Mouse (Mus musculus) CH12.LX (cell line): ENCODE data around the gene Grik1. TPM values are rescaled to one million over a fixed set of nuclear protein-coding genes. Genes with fewer than 3 reads are reported as not detected.
A peak's percentile ranks its signal among the peaks of the same experiment; 100 is the strongest.

ENCODE experiments used
- DNase-seq: peaks from one replicate; pipeline ENCODE4 v3.0.0-alpha.2; 2013; ENCODE audit errors: extremely low read depth
- H3K27ac ChIP-seq: 2 replicates; pipeline ENCODE4 v1.5.1; 2012; ENCODE audit warnings: low read depth, mild to moderate bottlenecking, control low read depth, moderate library complexity; ENCODE audit not compliant: insufficient read depth
- H3K27me3 ChIP-seq: replicated peaks from 2 replicates; pipeline ENCODE3; 2012; ENCODE audit warnings: inconsistent platforms
- H3K36me3 ChIP-seq, 2 experiments: replicated peaks in 1 of 2; 2 replicates each; pipeline versions ENCODE3 to v1.6.1; 2012; ENCODE audit warnings: inconsistent platforms in 1 of 2, low read length in 1 of 2, mild to moderate bottlenecking in 1 of 2, mixed read lengths in 1 of 2, moderate library complexity in 1 of 2; ENCODE audit not compliant: control insufficient read depth in 1 of 2, insufficient read depth in 1 of 2
- H3K4me1 ChIP-seq, 2 experiments: 2 replicates each; pipeline ENCODE4 v1.6.1; 2012; ENCODE audit warnings: inconsistent platforms in 1 of 2, moderate library complexity in 1 of 2; ENCODE audit not compliant: insufficient read depth in 2 of 2, control insufficient read depth in 1 of 2
- H3K4me2 ChIP-seq: 2 replicates; pipeline ENCODE4 v1.6.1; 2012; ENCODE audit warnings: low read depth, mild to moderate bottlenecking, control low read depth; ENCODE audit not compliant: poor library complexity, insufficient read depth, severe bottlenecking
- H3K4me3 ChIP-seq, 3 experiments: fragments of 150-350 bp in 1 of 3; sonication (generic) in 1 of 3; replicated peaks in 1 of 3; 2 replicates each; pipeline versions ENCODE3 to v1.5.1; 2011 to 2012; ENCODE audit warnings: low read depth in 2 of 3, low read length in 2 of 3, mild to moderate bottlenecking in 2 of 3, moderate library complexity in 2 of 3, control low read depth in 1 of 3, improper control_type of control experiment in 1 of 3, inconsistent platforms in 1 of 3, mixed read lengths in 1 of 3; ENCODE audit not compliant: poor library complexity in 1 of 3
- H3K79me2 ChIP-seq: replicated peaks from 2 replicates; pipeline ENCODE4 v1.6.1; 2012; ENCODE audit warnings: mild to moderate bottlenecking, moderate library complexity; ENCODE audit not compliant: control insufficient read depth, poor library complexity, insufficient read depth, severe bottlenecking; ENCODE audit errors: extremely low read depth
- H3K9ac ChIP-seq: 2 replicates; pipeline ENCODE4 v1.6.1; 2012; ENCODE audit warnings: low read depth, mild to moderate bottlenecking, control low read depth, moderate library complexity; ENCODE audit not compliant: insufficient read depth
- H3K9me3 ChIP-seq: replicated peaks from 2 replicates; pipeline ENCODE3; 2012; ENCODE audit warnings: low read length, inconsistent platforms, mixed read lengths
- BHLHE40 ChIP-seq: IDR thresholded peaks from 2 replicates; pipeline ENCODE4 v1.6.1; 2011; ENCODE audit warnings: mild to moderate bottlenecking, low read depth, low read length, improper control_type of control experiment
- CHD1 ChIP-seq: IDR thresholded peaks from 2 replicates; pipeline ENCODE4 v1.6.1; 2012; ENCODE audit warnings: low read depth, low read length, improper control_type of control experiment, inconsistent platforms
- CHD2 ChIP-seq: IDR thresholded peaks from 2 replicates; pipeline ENCODE4 v1.6.1; 2011; ENCODE audit warnings: low read length, improper control_type of control experiment
- E2F4 ChIP-seq: IDR thresholded peaks from 2 replicates; pipeline ENCODE4 v1.6.1; 2011; ENCODE audit warnings: low read depth, low read length, improper control_type of control experiment; ENCODE audit not compliant: insufficient replicate concordance
- ELF1 ChIP-seq: IDR thresholded peaks from 2 replicates; pipeline ENCODE4 v1.6.1; 2014; ENCODE audit warnings: low read depth, mild to moderate bottlenecking, inconsistent platforms, low read length, improper control_type of control experiment
- EP300 ChIP-seq: IDR thresholded peaks from 2 replicates; pipeline ENCODE4 v1.6.1; 2011; ENCODE audit warnings: low read length, improper control_type of control experiment
- ETS1 ChIP-seq: conservative IDR thresholded peaks from 2 replicates; pipeline ENCODE4 v1.6.1; 2012; ENCODE audit warnings: low read depth, mild to moderate bottlenecking, inconsistent platforms, low read length, improper control_type of control experiment, moderate library complexity
- GABPA ChIP-seq: IDR thresholded peaks from 2 replicates; pipeline ENCODE4 v1.6.1; 2012; ENCODE audit warnings: low read depth, low read length, improper control_type of control experiment, inconsistent platforms; ENCODE audit not compliant: insufficient replicate concordance
- IRF4 ChIP-seq: IDR thresholded peaks from 2 replicates; pipeline ENCODE4 v1.6.1; 2014; ENCODE audit warnings: low read depth, mild to moderate bottlenecking, inconsistent platforms, low read length, improper control_type of control experiment
- JUN ChIP-seq: IDR thresholded peaks from 2 replicates; pipeline ENCODE4 v1.6.1; 2011; ENCODE audit warnings: low read depth, mild to moderate bottlenecking, low read length, improper control_type of control experiment, moderate library complexity; ENCODE audit not compliant: insufficient read depth
- JUND ChIP-seq: conservative IDR thresholded peaks from 2 replicates; pipeline ENCODE4 v1.6.1; 2011; ENCODE audit warnings: low read depth, low read length, improper control_type of control experiment
- MAX ChIP-seq: IDR thresholded peaks from 2 replicates; pipeline ENCODE4 v1.6.1; 2011; ENCODE audit warnings: low read length, improper control_type of control experiment
- MEF2A ChIP-seq: IDR thresholded peaks from 2 replicates; pipeline ENCODE4 v1.6.1; 2014; ENCODE audit warnings: low read depth, mild to moderate bottlenecking, inconsistent platforms, low read length, improper control_type of control experiment, borderline replicate concordance
- MXI1 ChIP-seq: IDR thresholded peaks from 2 replicates; pipeline ENCODE4 v1.6.1; 2011; ENCODE audit warnings: mild to moderate bottlenecking, low read depth, low read length, improper control_type of control experiment
- NELFE ChIP-seq: IDR thresholded peaks from 2 replicates; pipeline ENCODE4 v1.6.1; 2011; ENCODE audit warnings: low read depth, low read length, improper control_type of control experiment
- PAX5 ChIP-seq: IDR thresholded peaks from 2 replicates; pipeline ENCODE4 v1.6.1; 2012; ENCODE audit warnings: low read length, inconsistent platforms, mixed read lengths
- RAD21 ChIP-seq: IDR thresholded peaks from 2 replicates; pipeline ENCODE4 v1.6.1; 2011; ENCODE audit warnings: low read depth, mild to moderate bottlenecking, low read length, improper control_type of control experiment, moderate library complexity
- SIN3A ChIP-seq: IDR thresholded peaks from 2 replicates; pipeline ENCODE4 v1.6.1; 2012; ENCODE audit warnings: low read length, improper control_type of control experiment, inconsistent platforms
- SMC3 ChIP-seq: IDR thresholded peaks from 2 replicates; pipeline ENCODE4 v1.6.1; 2011; ENCODE audit warnings: low read depth, low read length, improper control_type of control experiment
- TCF12 ChIP-seq: IDR thresholded peaks from 2 replicates; pipeline ENCODE4 v1.6.1; 2014; ENCODE audit warnings: low read depth, mild to moderate bottlenecking, inconsistent platforms, low read length, improper control_type of control experiment
- USF1 ChIP-seq: IDR thresholded peaks from 2 replicates; pipeline ENCODE4 v1.6.1; 2014; ENCODE audit warnings: low read depth, mild to moderate bottlenecking, inconsistent platforms, low read length, improper control_type of control experiment
- USF2 ChIP-seq: conservative IDR thresholded peaks from 2 replicates; pipeline ENCODE4 v1.6.1; 2011; ENCODE audit warnings: low read depth, low read length, improper control_type of control experiment
- ZC3H11A ChIP-seq: IDR thresholded peaks from 2 replicates; pipeline ENCODE4 v1.6.1; 2012; ENCODE audit warnings: low read depth, mild to moderate bottlenecking, inconsistent platforms, low read length, improper control_type of control experiment
- ZMIZ1 ChIP-seq: IDR thresholded peaks from 2 replicates; pipeline ENCODE4 v1.6.1; 2012; ENCODE audit warnings: low read depth, mild to moderate bottlenecking, inconsistent platforms, low read length, improper control_type of control experiment
- ZNF384 ChIP-seq: IDR thresholded peaks from 2 replicates; pipeline ENCODE4 v1.6.1; 2012; ENCODE audit warnings: low read depth, low read length, improper control_type of control experiment, inconsistent platforms
- dilution Hi-C: fragments of 300-500 bp; cut with MboI; formaldehyde crosslinking; loops from 2 replicates; pipeline ENCODE4 v1.14.3; 2020; ENCODE audit warnings: low sequenced_read_pairs; ENCODE audit not compliant: extremely low pct_unique_long_range_greater_than_20kb, extremely low pct_ligation_motif_present
- in situ Hi-C: fragments of 300-500 bp; cut with MboI; formaldehyde crosslinking; loops from 3 replicates; pipeline ENCODE4 v1.14.3; 2019; ENCODE audit warnings: low sequenced_read_pairs, low pct_ligation_motif_present, low pct_unique_long_range_greater_than_20kb, mixed read lengths
- polyA plus RNA-seq: library from polyadenylated mRNA; unstranded; fragments of >175 nt; gene quantifications from 2 replicates; pipeline ENCODE4 v1.2.1, GENCODE M21; 2012; ENCODE audit warnings: low read depth; ENCODE audit not compliant: insufficient read length
- total RNA-seq, 2 experiments: library from RNA; depleted of rRNA; stranded (reverse); fragments of 300-350 nt in 1 of 2; fragments of >200 nt in 1 of 2; gene quantifications; 2 replicates each; pipeline ENCODE4 v1.2.3; 2012 to 2014

Gene Grik1
- total and polyA plus RNA-seq, 3 experiments, result 0.08 to 0.13 TPM; not detected in 1

DNA sequence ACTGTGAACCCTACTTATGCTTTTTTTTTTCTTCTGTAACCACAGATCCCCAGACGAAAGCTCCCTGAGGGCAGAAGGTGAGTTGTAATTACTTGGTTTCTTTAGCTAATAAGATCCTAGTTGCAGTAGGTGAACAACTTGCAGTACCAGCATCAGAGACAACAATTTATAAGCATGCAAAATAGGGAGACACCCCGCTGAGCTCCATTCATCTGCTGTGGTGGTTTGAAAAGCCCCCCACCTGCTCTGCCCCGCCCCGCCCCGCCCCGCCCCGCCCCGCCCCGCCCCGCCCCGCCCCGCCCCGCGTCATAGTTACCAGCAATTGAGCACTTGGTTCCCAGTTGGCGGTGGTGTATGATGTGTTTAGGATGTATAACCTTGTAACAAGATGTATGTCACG lies 64.4 kb downstream of the Grik1 start:
- H3K36me3 ChIP-seq, result no peaks in the 10 kb centered on the region
- H3K4me1 ChIP-seq, result peaks cover 3 to 12% of the 10 kb centered on the region in 2 experiments; a peak in 3 of 4 replicates
- H3K27ac ChIP-seq, result no peak overlapping the region
- TF ChIP-seq ETS1 (no peak), MAX (no peak), IRF4 (no peak), MEF2A (no peak), RAD21 (no peak), USF2 (no peak), E2F4 (no peak), TCF12 (no peak), GABPA (no peak), ZC3H11A (no peak)
- TF ChIP-seq, all 38 proteins: peak for 0
- no peak overlapping the region for H3K9ac ChIP-seq
- dilution Hi-C loops, result no loop called here
- DNase-seq, result no peak
- H3K9me3 ChIP-seq, result no peaks in the 10 kb centered on the region
- in situ Hi-C loops, result no loop called here
- no peak overlapping the region for H3K4me3 ChIP-seq
- H3K27me3 ChIP-seq, result no peaks in the 10 kb centered on the region
- H3K4me2 ChIP-seq, result no peak overlapping the region
- H3K79me2 ChIP-seq, result no peaks in the 10 kb centered on the region

GRCm38 (mm10) chr16:88221932-88222331 lies 68.1 kb downstream of the Grik1 start:
- no peaks in the 10 kb centered on the region for H3K79me2 ChIP-seq
- peak overlapping the region; percentile 61; the same call in 1 of the 2 replicates for H3K4me2 ChIP-seq
- H3K27me3 ChIP-seq, result no peaks in the 10 kb centered on the region
- peak overlapping the region; percentile 48; the same call in 1 of the 2 replicates for H3K9ac ChIP-seq
- no peaks in the 10 kb centered on the region for H3K36me3 ChIP-seq
- TF ChIP-seq SMC3 (no peak), JUND (peak; percentile 99), PAX5 (no peak), JUN (peak; percentile 98), TCF12 (peak; percentile 60; the same call in 1 of the 2 replicates), ZMIZ1 (no peak), ETS1 (peak; percentile 88), SIN3A (no peak), IRF4 (peak; percentile 81), EP300 (peak; percentile 88), ZNF384 (no peak), CHD2 (peak; percentile 11; the same call in 1 of the 2 replicates), MEF2A (peak; percentile 66; the same call in 1 of the 2 replicates), MXI1 (no peak), ELF1 (no peak), BHLHE40 (peak; percentile 37; the same call in 1 of the 2 replicates), USF1 (no peak), GABPA (no peak), CHD1 (peak; percentile 93; the same call in 1 of the 2 replicates), E2F4 (no peak), NELFE (no peak)
- TF ChIP-seq, all 38 proteins: peak for 10
- Histone ChIP-seq H3K27ac (no peak overlapping the region), H3K4me1 (peaks cover 3 to 12% of the 10 kb centered on the region in 2 experiments; a peak in 3 of 4 replicates), H3K9me3 (no peaks in the 10 kb centered on the region), H3K4me3 (no peak overlapping the region)
- dilution Hi-C loops (no loop called here), in situ Hi-C loops (no loop called here)
- peak; percentile 67 for DNase-seq
